Mouse (Mus musculus) hindbrain, embryonic 14.5 days (tissue): ENCODE results near the gene Upk1a. TPM values are rescaled to one million over a fixed set of nuclear protein-coding genes. Genes with fewer than 3 reads are reported as not detected.
A peak's percentile ranks its signal among the peaks of the same experiment; 100 is the strongest.

Source experiments
- ATAC-seq: fragments of 200-750 bp; cut with Nextera tagmentation; 2 replicates; pipeline ENCODE4 v1.8.0; 2017; ENCODE audit warnings: moderate number of reproducible peaks, mild to moderate bottlenecking, moderate TSS enrichment, moderate library complexity; ENCODE audit not compliant: low FRiP score
- DNase-seq: peaks from one replicate; pipeline ENCODE4 v3.0.0-alpha.2; 2015; ENCODE audit warnings: low spot score
- H3K27ac ChIP-seq: fragments of 300-500 bp; sonication (generic); 2 replicates; pipeline ENCODE4 v1.5.1; 2014; ENCODE audit warnings: mild to moderate bottlenecking, moderate library complexity
- H3K27me3 ChIP-seq: fragments of 300-500 bp; sonication (generic); 2 replicates; pipeline ENCODE4 v1.6.1; 2014; ENCODE audit warnings: mild to moderate bottlenecking, low read length, mixed read lengths; ENCODE audit not compliant: control insufficient read depth, insufficient read depth
- H3K36me3 ChIP-seq: fragments of 300-500 bp; sonication (generic); replicated peaks from 2 replicates; pipeline ENCODE4 v1.6.1; 2014; ENCODE audit not compliant: control insufficient read depth, insufficient read depth
- H3K4me1 ChIP-seq: fragments of 300-500 bp; sonication (generic); replicated peaks from 2 replicates; pipeline ENCODE4 v1.6.1; 2014; ENCODE audit warnings: antibody characterized with exemption, low read length, mixed read lengths; ENCODE audit not compliant: control insufficient read depth, insufficient read depth
- H3K4me2 ChIP-seq: fragments of 300-500 bp; sonication (generic); replicated peaks from 2 replicates; pipeline ENCODE4 v1.6.1; 2014; ENCODE audit warnings: mild to moderate bottlenecking, moderate library complexity
- H3K4me3 ChIP-seq: fragments of 300-500 bp; sonication (generic); replicated peaks from 2 replicates; pipeline ENCODE4 v1.5.1; 2014; ENCODE audit warnings: mild to moderate bottlenecking, low read length
- H3K9ac ChIP-seq: fragments of 300-500 bp; sonication (generic); 2 replicates; pipeline ENCODE4 v1.6.1; 2014
- H3K9me3 ChIP-seq: fragments of 300-500 bp; sonication (generic); 2 replicates; pipeline ENCODE4 v1.6.1; 2016; ENCODE audit warnings: low read length; ENCODE audit not compliant: control insufficient read depth
- WGBS: fragments of 180-500 bp; shearing (Covaris S2); extraction: QIAGEN DNeasy Blood & Tissue Kit; methylation state at CpG from one replicate; pipeline ENCODE4 v1.1.7; 2014; 5-methylcytosine and 5-hydroxymethylcytosine counted together
- polyA plus RNA-seq: library from polyadenylated mRNA; unstranded; fragments of >200 nt; fragmentation: Nextera tagmentation; extraction: Ambion mirVana; gene quantifications from 2 replicates; pipeline ENCODE4 v1.2.1, GENCODE M21; 2014

Upk1a gene
- polyA plus RNA-seq, 1 experiment from 2014 or later, result 0.76 TPM

- Histone ChIP-seq H3K4me1 (peaks cover 2% of the 10 kb centered on the region; the same call in 1 of the 2 replicates), H3K9ac (no peak overlapping the region), H3K27me3 (no peaks in the 10 kb centered on the region), H3K27ac (no peak overlapping the region), H3K9me3 (no peaks in the 10 kb centered on the region), H3K36me3 (no peaks in the 10 kb centered on the region), H3K4me3 (no peak overlapping the region), H3K4me2 (no peak overlapping the region)
- no peak for ATAC-seq
- no peak for DNase-seq
- WGBS, result 69% methylated on average over 4 of the region's 4 CpGs
Measured at GRCm38 (mm10) chr7:30594510-30595024, 18.1 kb downstream of the Upk1a start.

GRCm38 (mm10) chr7:30593579-30594509 lies 18.8 kb downstream of the Upk1a start:
- H3K27me3 ChIP-seq, result no peaks in the 10 kb centered on the region
- H3K36me3 ChIP-seq, result no peaks in the 10 kb centered on the region
- H3K4me2 ChIP-seq, result no peak overlapping the region
- DNase-seq (no peak), ATAC-seq (no peak)
- no peak overlapping the region for H3K27ac ChIP-seq
- 69% methylated on average over 10 of the region's 10 CpGs for WGBS
- no peak overlapping the region for H3K9ac ChIP-seq
- no peaks in the 10 kb centered on the region; the same call in 1 of the 2 replicates for H3K4me1 ChIP-seq
- no peak overlapping the region for H3K4me3 ChIP-seq
- no peaks in the 10 kb centered on the region for H3K9me3 ChIP-seq

- H3K4me1 ChIP-seq, result no peaks in the 10 kb centered on the region; the same call in 1 of the 2 replicates
- H3K27ac ChIP-seq, result no peak overlapping the region
- H3K27me3 ChIP-seq, result no peaks in the 10 kb centered on the region
- H3K9me3 ChIP-seq, result no peaks in the 10 kb centered on the region
- no peak overlapping the region for H3K4me3 ChIP-seq
- ATAC-seq, result no peak
- H3K36me3 ChIP-seq, result no peaks in the 10 kb centered on the region
- WGBS, result 58% methylated on average over 5 of the region's 5 CpGs
- H3K4me2 ChIP-seq, result no peak overlapping the region
- DNase-seq, result no peak
- no peak overlapping the region for H3K9ac ChIP-seq
Measured at GRCm38 (mm10) chr7:30592772-30593423, 19.7 kb downstream of the Upk1a start.

- Histone ChIP-seq H3K27ac (no peak overlapping the region), H3K27me3 (no peaks in the 10 kb centered on the region), H3K4me2 (no peak overlapping the region), H3K4me1 (peaks cover 9% of the 10 kb centered on the region), H3K9me3 (no peaks in the 10 kb centered on the region), H3K9ac (no peak overlapping the region), H3K4me3 (no peak overlapping the region), H3K36me3 (peaks cover 3% of the 10 kb centered on the region; the same call in 1 of the 2 replicates)
- no peak for ATAC-seq
- no peak for DNase-seq
- 32% methylated on average over 4 of the region's 4 CpGs for WGBS
Measured at GRCm38 (mm10) chr7:30591605-30591951, 21.1 kb downstream of the Upk1a start.

GRCm38 (mm10) chr7:30590927-30591604 lies 21.6 kb downstream of the Upk1a start:
- WGBS, result 85% methylated on average over 9 of the region's 9 CpGs
- no peak overlapping the region for H3K4me3 ChIP-seq
- ATAC-seq (no peak), DNase-seq (no peak)
- peaks cover 8% of the 10 kb centered on the region for H3K36me3 ChIP-seq
- peaks cover 10% of the 10 kb centered on the region for H3K4me1 ChIP-seq
- no peaks in the 10 kb centered on the region for H3K9me3 ChIP-seq
- H3K27me3 ChIP-seq, result no peaks in the 10 kb centered on the region
- H3K4me2 ChIP-seq, result no peak overlapping the region
- H3K27ac ChIP-seq, result no peak overlapping the region
- no peak overlapping the region for H3K9ac ChIP-seq

GRCm38 (mm10) chr7:30589435-30590301 lies 23.0 kb downstream of the Upk1a start:
- H3K9ac ChIP-seq, result peak overlapping the region; percentile 98
- H3K9me3 ChIP-seq, result no peaks in the 10 kb centered on the region
- 31% methylated on average over 39 of the region's 40 CpGs for WGBS
- H3K27me3 ChIP-seq, result no peaks in the 10 kb centered on the region
- H3K27ac ChIP-seq, result peak overlapping the region; percentile 94
- peak; percentile 56 for ATAC-seq
- H3K4me1 ChIP-seq, result peaks cover 10% of the 10 kb centered on the region
- peak; percentile 88 for DNase-seq
- H3K4me2 ChIP-seq, result peak overlapping the region; percentile 57
- peak overlapping the region; percentile 85 for H3K4me3 ChIP-seq
- H3K36me3 ChIP-seq, result peaks cover 22% of the 10 kb centered on the region

GRCm38 (mm10) chr7:30588676-30589434 lies 23.8 kb downstream of the Upk1a start, which contains the start of gene Kmt2b:
Gene Kmt2b (minus strand): TSS chr7:30588726.
- Histone ChIP-seq H3K27me3 (no peaks in the 10 kb centered on the region), H3K4me1 (peaks cover 10% of the 10 kb centered on the region), H3K36me3 (peaks cover 30% of the 10 kb centered on the region), H3K27ac (peak within 1 kb of the TSS; percentile 94), H3K9ac (peak within 1 kb of the TSS; percentile 98), H3K9me3 (no peaks in the 10 kb centered on the region), H3K4me2 (peak within 1 kb of the TSS; percentile 93), H3K4me3 (peak within 1 kb of the TSS; percentile 85)
- WGBS, result under 1% methylated on average over 57 of the region's 68 CpGs
- ATAC-seq (peak; percentile 95), DNase-seq (peak; percentile 93)
